Mouse (Mus musculus) cortical plate, adult 2 months (tissue): ENCODE results near the gene Btbd19. TPM values are rescaled to one million over a fixed set of nuclear protein-coding genes. Genes with fewer than 3 reads are reported as not detected.

Source experiments
- H3K27ac ChIP-seq: fragments of 200-500 bp; 2 replicates; pipeline ENCODE4 v1.5.1; 2012; ENCODE audit warnings: low read length, control low read depth, inconsistent platforms; ENCODE audit not compliant: insufficient read depth
- H3K4me1 ChIP-seq: fragments of 200-500 bp; 2 replicates; pipeline ENCODE4 v1.6.1; 2011; ENCODE audit warnings: low read length; ENCODE audit not compliant: control insufficient read depth, insufficient read depth
- H3K4me3 ChIP-seq: fragments of 200-500 bp; 2 replicates; pipeline ENCODE4 v1.5.1; 2011; ENCODE audit warnings: mild to moderate bottlenecking, low read length, control low read depth; ENCODE audit not compliant: insufficient read depth
- CTCF ChIP-seq: fragments of 200-500 bp; IDR thresholded peaks from 2 replicates; pipeline ENCODE4 v1.5.1; 2011; ENCODE audit warnings: mild to moderate bottlenecking, control low read depth, low read length; ENCODE audit not compliant: insufficient read depth; ENCODE audit errors: extremely low read depth
- POLR2A ChIP-seq: fragments of 200-500 bp; IDR thresholded peaks from 2 replicates; pipeline ENCODE4 v1.6.1; 2011; ENCODE audit warnings: mild to moderate bottlenecking, low read length, control low read depth; ENCODE audit not compliant: insufficient read depth; ENCODE audit errors: extremely low read depth
- polyA plus RNA-seq: library from polyadenylated mRNA; depleted of rRNA; stranded (reverse); fragments of >200 nt; gene quantifications from 2 replicates; pipeline ENCODE4 v1.2.3, GENCODE M21; 2012

Btbd19 gene
- polyA plus RNA-seq, 1 experiment = 14.9 TPM

- Histone ChIP-seq H3K4me1 (no peaks in the 10 kb centered on the region), H3K27ac (peak overlapping the region; percentile 18; the same call in 1 of the 2 replicates), H3K4me3 (peak overlapping the region; percentile 30; the same call in 1 of the 2 replicates)
- TF ChIP-seq POLR2A (no peak), CTCF (no peak)
Observed at GRCm38 (mm10) chr4:117119636-117120035, 5.9 kb downstream of the Btbd19 start.

DNA sequence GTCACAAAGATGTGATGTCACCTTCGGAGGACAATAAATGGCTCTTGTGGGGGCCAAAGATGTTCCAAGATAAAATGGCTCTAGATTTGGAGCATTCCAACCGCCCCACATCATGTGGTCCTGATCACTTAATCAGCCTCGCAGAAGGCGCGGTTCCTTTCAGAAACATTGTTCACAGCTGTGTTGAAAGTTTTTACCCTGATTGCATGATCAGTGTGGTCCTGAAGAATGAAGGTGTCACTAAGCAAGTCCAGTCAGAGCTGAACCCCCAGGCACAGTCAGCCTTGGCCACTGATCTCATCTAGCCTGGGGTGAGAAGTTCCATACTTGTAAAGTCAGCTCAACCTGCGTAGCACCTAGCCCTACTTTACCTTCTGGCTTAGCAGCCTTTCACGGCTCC, 7.6 kb downstream of the Btbd19 start:
- Histone ChIP-seq H3K4me3 (no peak overlapping the region), H3K4me1 (no peaks in the 10 kb centered on the region), H3K27ac (no peak overlapping the region)
- TF ChIP-seq CTCF = no peak
- no peak for TF ChIP-seq POLR2A

- TF ChIP-seq POLR2A (no peak), CTCF (no peak)
- Histone ChIP-seq H3K4me1 (no peaks in the 10 kb centered on the region), H3K27ac (no peak overlapping the region), H3K4me3 (no peak overlapping the region)
Observed at GRCm38 (mm10) chr4:117115592-117115991, 9.9 kb downstream of the Btbd19 start.

- no peak overlapping the region for H3K27ac ChIP-seq
- no peaks in the 10 kb centered on the region for H3K4me1 ChIP-seq
- TF ChIP-seq CTCF (no peak), POLR2A (no peak)
- H3K4me3 ChIP-seq = no peak overlapping the region
Observed at GRCm38 (mm10) chr4:117113237-117113636, 12.3 kb downstream of the Btbd19 start.

DNA sequence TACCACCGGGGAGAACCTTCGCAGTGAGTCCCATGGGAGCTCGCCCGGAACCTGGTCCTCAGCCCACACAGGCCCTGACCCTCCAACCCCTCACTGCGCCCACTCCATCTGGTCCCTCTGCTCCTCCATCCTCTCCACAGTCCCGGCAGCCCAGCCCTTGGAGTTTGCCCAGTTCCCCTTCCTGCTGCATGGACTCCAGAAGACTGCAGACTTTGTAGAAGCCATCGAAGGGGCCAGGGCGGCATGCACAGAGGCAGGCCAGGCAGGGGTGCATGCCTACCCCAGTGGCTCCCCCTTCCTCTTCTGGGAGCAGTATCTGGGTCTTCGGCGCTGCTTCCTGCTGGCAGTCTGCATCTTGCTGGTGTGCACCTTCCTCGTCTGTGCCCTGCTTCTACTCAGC, 14.5 kb downstream of the Btbd19 start:
- Histone ChIP-seq H3K27ac (no peak overlapping the region), H3K4me1 (no peaks in the 10 kb centered on the region), H3K4me3 (no peak overlapping the region)
- TF ChIP-seq CTCF (no peak), POLR2A (no peak)

- Histone ChIP-seq H3K4me3 (no peak overlapping the region), H3K27ac (no peak overlapping the region), H3K4me1 (no peaks in the 10 kb centered on the region)
- TF ChIP-seq CTCF = no peak
- no peak for TF ChIP-seq POLR2A
Observed at GRCm38 (mm10) chr4:117110249-117110648, 15.3 kb downstream of the Btbd19 start.

- no peak for TF ChIP-seq POLR2A
- TF ChIP-seq CTCF = no peak
- H3K4me3 ChIP-seq = no peak overlapping the region
- H3K4me1 ChIP-seq = no peaks in the 10 kb centered on the region
- H3K27ac ChIP-seq = no peak overlapping the region
Observed at GRCm38 (mm10) chr4:117109330-117109729, 16.2 kb downstream of the Btbd19 start.

GRCm38 (mm10) chr4:117108524-117108849, 17.0 kb downstream of the Btbd19 start:
- no peaks in the 10 kb centered on the region for H3K4me1 ChIP-seq
- TF ChIP-seq POLR2A (no peak), CTCF (no peak)
- H3K27ac ChIP-seq = no peak overlapping the region

DNA sequence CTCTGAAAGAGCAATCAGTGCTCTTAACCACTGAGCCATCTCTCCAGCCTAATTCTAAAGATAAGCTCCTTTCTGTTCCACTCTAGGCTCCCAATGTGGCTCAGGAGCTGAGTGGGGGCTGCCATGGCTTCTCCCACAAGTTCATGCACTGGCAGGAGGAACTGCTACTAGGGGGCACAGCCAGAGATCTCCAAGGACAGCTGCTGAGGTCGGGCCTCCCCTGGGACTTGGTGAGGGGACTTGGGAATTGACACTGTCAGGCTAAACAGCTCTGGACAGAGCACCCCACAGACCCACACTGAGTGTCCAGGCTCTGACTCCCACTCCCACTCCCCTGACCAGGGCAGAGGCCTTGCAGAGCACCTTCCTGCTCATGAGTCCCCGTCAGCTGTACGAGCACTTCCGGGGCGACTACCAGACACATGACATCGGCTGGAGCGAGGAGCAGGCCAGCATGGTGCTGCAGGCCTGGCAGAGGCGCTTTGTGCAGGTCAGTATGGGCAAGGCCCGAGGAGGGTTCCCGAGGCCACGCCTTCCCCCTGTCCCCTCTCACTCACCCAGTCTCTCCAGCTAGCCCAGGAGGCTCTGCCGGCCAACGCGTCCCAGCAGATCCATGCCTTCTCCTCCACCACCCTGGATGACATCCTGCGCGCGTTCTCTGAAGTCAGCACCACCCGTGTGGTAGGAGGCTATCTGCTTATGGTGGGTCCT, 17.6 kb downstream of the Btbd19 start:
- no peak for TF ChIP-seq POLR2A
- no peak for TF ChIP-seq CTCF
- H3K4me3 ChIP-seq = no peak overlapping the region
- no peaks in the 10 kb centered on the region for H3K4me1 ChIP-seq
- H3K27ac ChIP-seq = no peak overlapping the region

More at GRCm38 (mm10) chr4:117108524-117108849, 17.0 kb downstream of the Btbd19 start:
- no peak overlapping the region for H3K4me3 ChIP-seq

DNA sequence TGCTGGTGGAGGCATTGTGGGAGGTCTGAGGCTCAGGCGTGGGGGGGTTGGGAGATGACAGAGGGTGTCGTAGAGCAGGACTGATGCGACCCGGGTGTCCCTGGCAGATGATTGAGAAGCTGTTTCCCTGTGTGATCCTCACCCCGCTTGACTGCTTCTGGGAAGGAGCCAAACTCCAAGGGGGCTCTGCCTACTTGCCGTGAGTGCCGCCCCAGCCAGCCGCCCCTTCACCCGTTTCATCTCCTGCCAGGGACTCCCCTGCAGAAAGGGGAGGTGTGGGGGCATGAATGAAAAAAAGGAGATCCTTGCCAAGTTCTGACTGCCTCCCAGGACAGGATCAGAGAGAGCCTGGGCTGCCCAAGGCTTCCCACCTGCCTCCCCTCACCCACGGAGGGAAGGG, 20.4 kb downstream of the Btbd19 start:
- no peak overlapping the region for H3K27ac ChIP-seq
- no peaks in the 10 kb centered on the region for H3K4me1 ChIP-seq
- TF ChIP-seq CTCF = no peak
- no peak overlapping the region for H3K4me3 ChIP-seq
